ENCODE assay signal across 21 mouse cellular contexts in genomic region chr6:32715137-32715536, GRCm38 (mm10).
DNase-seq lines count a peak whose midpoint lies in the region; ATAC-seq lines count a peak whose summit lies in the region.
"Had no signal": no experiment of that assay in that cellular context is flagged by ENCODE, and none has a peak within 500 bp of the region (broad histone marks: within the 10 kb centered on the region; RNA-seq: fewer than 3 reads in every experiment).

No protein-coding gene starts in this region.

- H3K4me2 ChIP-seq in midbrain, embryonic 15.5 days = no peak overlapping the region
- H3K4me2 ChIP-seq: embryonic facial prominence, embryonic 13.5 days; forebrain, embryonic 12.5 days; heart, embryonic 12.5 days; hindbrain, embryonic 14.5 days had no signal

- H3K9me3 ChIP-seq in midbrain, embryonic 15.5 days = no peaks in the 10 kb centered on the region; the same call in 1 of the 2 replicates
- no peaks in the 10 kb centered on the region for H3K9me3 ChIP-seq in embryonic facial prominence, embryonic 10.5 days
- H3K9me3 ChIP-seq: embryonic facial prominence, embryonic 13.5 days; forebrain, embryonic 12.5 days; heart, embryonic 12.5 days; hindbrain, embryonic 10.5 days had no signal

- ATAC-seq in midbrain, embryonic 15.5 days (replicated peaks) = no peak
- ATAC-seq: forebrain, embryonic 16.5 days had no signal

- intact Hi-C loops in left cerebral cortex, postnatal 10 days (cut with DNase I) = no loop called here

- no peak overlapping the region for H3K9ac ChIP-seq in midbrain, embryonic 15.5 days
- H3K9ac ChIP-seq: embryonic facial prominence, embryonic 13.5 days; forebrain, embryonic 12.5 days; heart, embryonic 12.5 days; hindbrain, embryonic 14.5 days had no signal

- no peaks in the 10 kb centered on the region for H3K27me3 ChIP-seq in midbrain, embryonic 15.5 days (replicated peaks)
- H3K27me3 ChIP-seq in embryonic facial prominence, embryonic 10.5 days (replicated peaks; ENCODE audit: low read depth, poor library complexity, severe bottlenecking) = no peaks in the 10 kb centered on the region
- H3K27me3 ChIP-seq: embryonic facial prominence, embryonic 13.5 days; forebrain, embryonic 12.5 days had no signal

- H3K36me3 ChIP-seq in midbrain, embryonic 15.5 days (replicated peaks) = no peaks in the 10 kb centered on the region
- H3K36me3 ChIP-seq in embryonic facial prominence, embryonic 10.5 days (replicated peaks) = no peaks in the 10 kb centered on the region
- H3K36me3 ChIP-seq: embryonic facial prominence, embryonic 13.5 days; forebrain, embryonic 12.5 days; heart, embryonic 12.5 days; hindbrain, embryonic 10.5 days had no signal

- no peak overlapping the region for H3K27ac ChIP-seq in midbrain, embryonic 15.5 days
- H3K27ac ChIP-seq in embryonic facial prominence, embryonic 10.5 days (replicated peaks) = no peak overlapping the region
- H3K27ac ChIP-seq: embryonic facial prominence, embryonic 13.5 days; forebrain, embryonic 12.5 days; gastrocnemius, adult 2 months; hindbrain, embryonic 10.5 days; hindbrain, embryonic 14.5 days had no signal

- WGBS in midbrain, embryonic 15.5 days = 87% methylated on average over 1 of the region's 1 CpGs
- 91% methylated on average over 1 of the region's 1 CpGs for WGBS in embryonic facial prominence, embryonic 10.5 days

- no peak overlapping the region for H3K4me3 ChIP-seq in midbrain, embryonic 15.5 days
- H3K4me3 ChIP-seq in embryonic facial prominence, embryonic 10.5 days = no peak overlapping the region
- H3K4me3 ChIP-seq: embryonic facial prominence, embryonic 13.5 days; forebrain, embryonic 12.5 days; gastrocnemius, adult 2 months; heart, embryonic 12.5 days; hindbrain, embryonic 10.5 days had no signal

- DNase-seq in layer of hippocampus, adult 11-12 months (ENCODE audit: low spot score) = peak; percentile 32
- no peak for DNase-seq in layer of hippocampus, postnatal 14 days (ENCODE audit: low spot score in 2 of 2)
- peak; percentile 36 for DNase-seq in left cerebral cortex, adult 11 months (ENCODE audit: low spot score)
- no peak for DNase-seq in left cerebral cortex, postnatal 10 days (ENCODE audit: extremely low spot score in 1 of 2, low spot score in 2 of 2)
- DNase-seq in brain, adult 2 months (ENCODE audit: low read depth, low spot score) = peak; percentile 80
- DNase-seq in layer of hippocampus, adult 9-11 months = peak; percentile 64
- no peak for DNase-seq in embryonic facial prominence, embryonic 10.5 days (ENCODE audit: low spot score)
- DNase-seq: adrenal gland, adult 2 months; adrenal gland, postnatal 25 days; cerebellum, adult 11-12 months; cerebellum, adult 9-10 months; cerebellum, postnatal 25 days; gastrocnemius, adult 2 months; gastrocnemius, postnatal 25 days had no signal

- no peaks in the 10 kb centered on the region for H3K4me1 ChIP-seq in midbrain, embryonic 15.5 days
- H3K4me1 ChIP-seq in embryonic facial prominence, embryonic 10.5 days = peaks cover 3% of the 10 kb centered on the region; the same call in 1 of the 2 replicates
- H3K4me1 ChIP-seq: embryonic facial prominence, embryonic 13.5 days; heart, embryonic 12.5 days had no signal

Comparison
In these comparisons a context has a peak if more than half of its experiments do, and no peak if none do; other contexts are left out.
1. DNase-seq: peak in layer of hippocampus, adult 11-12 months (single experiment), left cerebral cortex, adult 11 months (single experiment), brain, adult 2 months (single experiment) and layer of hippocampus, adult 9-11 months (single experiment); none in layer of hippocampus, postnatal 14 days (0 of 2), left cerebral cortex, postnatal 10 days (0 of 2) and embryonic facial prominence, embryonic 10.5 days (single experiment).